Mouse (Mus musculus): ENCODE measurements around the gene Hist1h2af. TPM values are rescaled to one million over a fixed set of nuclear protein-coding genes. Genes with fewer than 3 reads are reported as not detected.
"Not testable (repeated sequence)": the region's sequence is repeated elsewhere in the genome, so short reads cannot be mapped to it uniquely, and the experiment has no call there.

Hist1h2af gene
- polyA plus RNA-seq, 1 experiment from 2014 or later, result 9.2 TPM

DNA sequence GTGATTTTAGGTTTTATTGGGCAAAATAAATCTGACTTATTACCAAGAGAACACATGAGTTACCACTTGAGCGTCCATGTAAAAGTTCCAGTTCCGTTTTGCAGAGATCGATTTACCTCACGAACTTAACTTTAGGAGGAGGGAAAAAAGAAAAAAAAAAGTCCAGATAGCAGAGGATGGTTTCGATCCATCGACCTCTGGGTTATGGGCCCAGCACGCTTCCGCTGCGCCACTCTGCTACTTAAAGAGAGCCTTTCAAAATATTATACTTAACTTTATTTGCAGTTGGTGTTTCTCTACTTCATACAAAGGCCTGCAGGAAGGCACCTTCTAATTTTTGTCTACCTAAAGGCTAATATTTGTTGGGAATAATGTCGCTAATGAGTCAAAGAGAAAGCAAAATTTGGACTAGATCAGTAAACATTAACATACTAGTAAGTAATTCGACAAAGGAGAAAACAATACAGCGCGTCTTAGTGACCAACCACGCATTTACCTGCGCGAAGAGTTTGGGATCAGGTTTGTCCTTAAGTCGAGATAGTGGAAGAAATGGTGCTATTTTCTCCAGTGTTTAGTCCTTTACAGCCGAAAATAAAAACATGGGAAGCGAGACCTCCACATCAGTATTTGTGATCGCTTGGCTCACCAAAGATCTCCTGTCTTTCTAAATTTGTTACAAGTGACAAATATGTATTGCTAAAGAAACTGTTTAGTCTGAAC, 3.4 kb upstream of the Hist1h2af start:
- under 1% methylated on average over 20 of the region's 20 CpGs for WGBS
- H3K36me3 ChIP-seq (ENCODE audit: control insufficient read depth, insufficient read depth), result no peaks in the 10 kb centered on the region
- ATAC-seq (replicated peaks; ENCODE audit: extremely low read depth, insufficient read depth, low FRiP score), result no peak

DNA sequence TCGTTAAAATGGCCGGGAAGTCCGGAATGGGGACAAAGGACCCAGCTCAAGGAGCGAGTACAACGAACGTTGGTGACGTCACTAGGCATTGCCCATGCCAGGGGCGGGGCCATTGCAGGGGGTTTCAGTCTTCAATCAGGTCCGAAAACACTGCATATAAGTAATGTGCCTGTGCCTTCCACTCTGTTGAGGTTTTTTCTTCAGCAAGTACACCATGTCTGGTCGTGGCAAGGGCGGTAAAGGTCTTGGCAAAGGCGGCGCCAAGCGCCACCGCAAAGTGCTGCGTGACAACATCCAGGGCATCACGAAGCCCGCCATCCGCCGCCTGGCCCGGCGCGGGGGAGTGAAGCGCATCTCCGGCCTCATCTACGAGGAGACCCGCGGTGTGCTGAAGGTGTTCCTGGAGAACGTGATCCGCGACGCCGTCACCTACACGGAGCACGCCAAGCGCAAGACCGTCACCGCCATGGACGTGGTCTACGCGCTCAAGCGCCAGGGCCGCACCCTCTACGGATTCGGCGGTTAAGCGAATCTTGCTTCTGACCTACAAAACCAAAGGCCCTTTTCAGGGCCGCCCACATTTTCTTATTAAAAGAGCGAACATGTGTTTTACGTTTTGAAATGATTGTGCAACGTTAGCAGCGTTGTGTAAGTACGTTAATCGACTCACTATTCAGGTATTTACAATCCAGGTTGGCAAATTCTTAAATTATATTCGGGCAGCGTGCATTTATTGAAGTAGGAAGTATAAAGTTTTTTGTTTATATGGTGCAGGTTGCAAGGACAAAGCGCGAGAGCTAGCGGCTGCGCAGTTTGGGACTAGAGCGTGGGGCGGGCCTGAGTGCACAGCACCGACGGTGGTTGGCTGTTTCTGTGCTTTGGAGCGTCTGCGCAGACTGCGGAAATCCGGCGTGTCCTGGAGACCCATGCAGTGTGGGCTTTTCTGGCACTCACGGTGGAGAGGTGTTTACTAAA, 2.5 kb upstream of the Hist1h2af start, which contains the start of gene Hist1h4h:
TSS of gene Hist1h4h (plus strand) at position 150 of the 975 bp plus-strand sequence.
- peak; percentile 78 for ATAC-seq (replicated peaks; ENCODE audit: extremely low read depth, insufficient read depth, low FRiP score)

More for the DNA sequence above, 3.4 kb upstream of the Hist1h2af start:
- Histone ChIP-seq H3K4me2 (ENCODE audit: low read depth, low read length) (peak overlapping the region; percentile 75), H3K27me3 (ENCODE audit: control insufficient read depth, insufficient read depth, low read length) (no peaks in the 10 kb centered on the region), H3K4me1 (ENCODE audit: control insufficient read depth, insufficient read depth, low read length) (peaks cover 32% of the 10 kb centered on the region), H3K4me3 (ENCODE audit: low read length) (peak overlapping the region; percentile 77), H3K9me3 (replicated peaks; ENCODE audit: control insufficient read depth, low read length) (no peaks in the 10 kb centered on the region), H3K9ac (ENCODE audit: low read length) (peak overlapping the region; percentile 90), H3K27ac (ENCODE audit: low read length) (peak overlapping the region; percentile 99)

DNA sequence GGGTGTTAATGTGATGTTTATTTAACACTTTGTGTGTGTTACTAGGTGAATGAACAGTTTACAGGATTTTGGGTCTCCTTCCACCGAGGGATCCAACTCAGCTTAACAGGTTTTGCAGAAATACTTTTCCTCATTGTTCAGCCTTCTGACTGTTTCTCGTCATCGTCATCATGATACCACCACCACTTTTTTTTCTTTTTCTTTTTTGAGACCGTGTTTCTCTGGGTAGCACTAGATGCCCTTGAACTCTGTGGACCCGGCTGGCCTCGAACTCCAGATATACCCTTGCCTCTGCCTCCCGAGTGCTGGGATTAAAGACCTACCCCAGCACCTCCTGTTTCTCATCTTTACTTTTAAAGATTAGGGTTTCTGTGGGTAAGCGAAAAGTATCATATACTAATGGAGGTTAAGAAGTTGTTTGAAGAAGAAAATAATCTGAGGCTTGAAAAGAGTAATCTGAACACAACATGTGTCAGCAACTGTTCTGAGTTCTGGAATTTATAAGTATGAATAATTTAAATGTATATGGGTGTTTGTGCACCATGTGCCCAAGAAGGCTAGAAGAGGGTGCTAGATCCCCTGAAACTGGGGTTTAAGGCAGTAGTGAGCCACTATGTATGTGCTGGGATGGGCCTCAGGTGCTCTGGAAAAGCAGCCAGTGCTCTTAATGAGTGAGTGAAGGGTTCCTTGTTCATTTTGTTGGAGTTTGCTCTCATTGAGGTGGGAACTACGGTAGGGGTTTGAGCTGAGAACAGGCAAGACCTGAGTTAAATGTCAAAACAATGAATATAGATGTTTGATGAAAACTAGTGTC, 1.2 kb upstream of the Hist1h2af start:
- Histone ChIP-seq H3K27me3 (ENCODE audit: control insufficient read depth, insufficient read depth, low read length) (no peaks in the 10 kb centered on the region), H3K27ac (ENCODE audit: low read length) (peak overlapping the region; percentile 99), H3K4me3 (ENCODE audit: low read length) (peak overlapping the region; percentile 77), H3K9ac (ENCODE audit: low read length) (peak overlapping the region; percentile 90), H3K36me3 (ENCODE audit: control insufficient read depth, insufficient read depth) (no peaks in the 10 kb centered on the region), H3K9me3 (replicated peaks; ENCODE audit: control insufficient read depth, low read length) (no peaks in the 10 kb centered on the region), H3K4me2 (ENCODE audit: low read depth, low read length) (peak overlapping the region; percentile 75), H3K4me1 (ENCODE audit: control insufficient read depth, insufficient read depth, low read length) (peaks cover 37% of the 10 kb centered on the region)
- no peak for ATAC-seq (replicated peaks; ENCODE audit: extremely low read depth, insufficient read depth, low FRiP score)
- 21% methylated on average over 9 of the region's 9 CpGs for WGBS

More for the DNA sequence above, 2.5 kb upstream of the Hist1h2af start, which contains the start of gene Hist1h4h:
- Histone ChIP-seq H3K27ac (ENCODE audit: low read length) (peak within 1 kb of the TSS; percentile 99), H3K9me3 (replicated peaks; ENCODE audit: control insufficient read depth, low read length) (no peaks in the 10 kb centered on the region), H3K4me1 (ENCODE audit: control insufficient read depth, insufficient read depth, low read length) (peaks cover 29% of the 10 kb centered on the region), H3K36me3 (ENCODE audit: control insufficient read depth, insufficient read depth) (no peaks in the 10 kb centered on the region), H3K9ac (ENCODE audit: low read length) (peak within 1 kb of the TSS; percentile 90), H3K27me3 (ENCODE audit: control insufficient read depth, insufficient read depth, low read length) (no peaks in the 10 kb centered on the region), H3K4me2 (ENCODE audit: low read depth, low read length) (peak within 1 kb of the TSS; percentile 75), H3K4me3 (ENCODE audit: low read length) (peak within 1 kb of the TSS; percentile 77)
- WGBS, result under 1% methylated on average over 55 of the region's 70 CpGs

GRCm38 (mm10) chr13:23534368-23535131, 844 bp downstream of the Hist1h2af start:
- H3K36me3 ChIP-seq (ENCODE audit: control insufficient read depth, insufficient read depth), result no peaks in the 10 kb centered on the region
- H3K4me2 ChIP-seq (ENCODE audit: low read depth, low read length), result peak overlapping the region; percentile 75
- H3K4me3 ChIP-seq (ENCODE audit: low read length), result peak overlapping the region; percentile 61
- H3K4me1 ChIP-seq (ENCODE audit: control insufficient read depth, insufficient read depth, low read length), result peaks cover 32% of the 10 kb centered on the region
- H3K9ac ChIP-seq (ENCODE audit: low read length), result peak overlapping the region; percentile 72
- H3K27ac ChIP-seq (ENCODE audit: low read length), result peak overlapping the region; percentile 92
- 0 out of 2 replicates have a peak, but pooled peaks have one; percentile 0 for ATAC-seq (replicated peaks; ENCODE audit: extremely low read depth, insufficient read depth, low FRiP score)
- under 1% methylated on average over 15 of the region's 15 CpGs for WGBS
- H3K9me3 ChIP-seq (replicated peaks; ENCODE audit: control insufficient read depth, low read length), result no peaks in the 10 kb centered on the region
- no peaks in the 10 kb centered on the region for H3K27me3 ChIP-seq (ENCODE audit: control insufficient read depth, insufficient read depth, low read length)

DNA sequence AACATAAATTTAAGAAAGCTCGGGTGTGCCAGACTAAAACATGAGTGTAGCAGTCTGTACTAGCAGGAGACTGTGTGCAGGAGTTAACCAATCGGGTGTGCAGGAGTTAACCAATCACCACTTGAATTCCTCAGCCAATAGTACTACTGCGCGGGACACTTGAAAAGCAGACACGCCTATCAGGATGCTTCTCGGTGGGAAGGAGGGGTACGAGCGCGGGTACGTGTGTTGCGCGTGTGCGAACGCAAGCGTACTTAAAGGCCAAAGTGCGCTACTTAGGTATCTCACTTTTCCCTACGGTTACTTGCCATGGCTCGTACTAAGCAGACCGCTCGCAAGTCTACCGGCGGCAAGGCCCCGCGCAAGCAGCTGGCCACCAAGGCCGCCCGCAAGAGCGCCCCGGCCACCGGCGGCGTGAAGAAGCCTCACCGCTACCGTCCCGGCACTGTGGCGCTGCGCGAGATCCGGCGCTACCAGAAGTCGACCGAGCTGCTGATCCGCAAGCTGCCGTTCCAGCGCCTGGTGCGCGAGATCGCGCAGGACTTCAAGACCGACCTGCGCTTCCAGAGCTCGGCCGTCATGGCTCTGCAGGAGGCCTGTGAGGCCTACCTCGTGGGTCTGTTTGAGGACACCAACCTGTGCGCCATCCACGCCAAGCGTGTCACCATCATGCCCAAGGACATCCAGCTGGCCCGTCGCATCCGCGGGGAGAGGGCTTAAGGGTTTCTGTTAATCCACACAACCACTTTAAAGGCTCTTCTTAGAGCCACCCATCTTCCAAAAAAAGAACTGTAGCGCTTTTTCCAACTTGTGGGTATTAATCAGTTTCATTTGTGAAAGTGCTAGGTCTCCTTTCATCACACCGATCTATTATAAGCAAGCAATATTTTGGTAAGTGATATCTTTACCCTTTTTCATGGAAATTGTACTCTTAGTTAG, 1.7 kb downstream of the Hist1h2af start, which contains the start of gene Hist1h3g:
TSS of gene Hist1h3g (plus strand) at position 286 of the 939 bp plus-strand sequence.
- Histone ChIP-seq H3K4me2 (ENCODE audit: low read depth, low read length) (peak within 1 kb of the TSS; percentile 75), H3K4me3 (ENCODE audit: low read length) (peak within 1 kb of the TSS; percentile 61), H3K9ac (ENCODE audit: low read length) (peak within 1 kb of the TSS; percentile 72), H3K27ac (ENCODE audit: low read length) (peak within 1 kb of the TSS; percentile 92), H3K4me1 (ENCODE audit: control insufficient read depth, insufficient read depth, low read length) (peaks cover 32% of the 10 kb centered on the region)
- WGBS, result under 1% methylated on average over 53 of the region's 62 CpGs
- not testable (repeated sequence) for H3K9me3 ChIP-seq (replicated peaks; ENCODE audit: control insufficient read depth, low read length); H3K36me3 ChIP-seq (ENCODE audit: control insufficient read depth, insufficient read depth); H3K27me3 ChIP-seq (ENCODE audit: control insufficient read depth, insufficient read depth, low read length)
- peak; percentile 83 for ATAC-seq (replicated peaks; ENCODE audit: extremely low read depth, insufficient read depth, low FRiP score)

DNA sequence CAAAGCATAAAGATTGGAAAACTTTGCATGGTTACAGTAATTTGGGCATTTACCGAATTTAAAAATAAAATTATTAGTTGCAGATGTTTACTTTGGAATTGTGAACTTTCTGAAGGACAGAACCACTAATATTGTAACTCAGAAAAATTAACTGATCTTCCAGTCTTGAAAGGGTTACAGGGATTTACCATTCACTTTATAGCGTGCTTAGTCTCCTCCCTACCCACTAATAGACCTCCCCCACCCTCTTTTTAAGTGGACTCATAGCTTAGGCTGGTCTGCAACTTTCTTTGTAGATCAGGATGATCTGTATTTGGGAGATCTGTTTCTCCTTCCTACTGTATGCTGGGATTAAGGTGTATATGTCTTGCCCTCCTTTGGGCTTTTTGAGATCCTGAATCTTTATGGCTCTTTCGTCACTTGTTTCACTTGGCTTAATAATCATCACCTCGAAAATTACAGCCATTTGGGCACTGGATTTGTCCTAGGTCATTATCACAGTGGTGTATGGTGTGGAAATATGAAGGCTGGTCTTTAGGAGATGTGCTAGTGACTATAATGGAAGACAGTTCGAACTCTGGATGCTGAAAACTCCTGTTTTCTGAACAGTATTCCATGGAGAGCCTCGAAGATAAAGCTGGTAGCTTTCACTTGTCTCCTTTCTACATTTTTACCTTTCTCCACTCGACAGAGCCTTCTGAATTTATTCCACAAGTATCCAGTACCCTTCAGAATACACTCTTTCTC, 2.5 kb downstream of the Hist1h2af start:
- WGBS, result 22% methylated on average over 7 of the region's 7 CpGs
- H3K9ac ChIP-seq (ENCODE audit: low read length), result peak overlapping the region; percentile 61

More for the DNA sequence above, 2.5 kb downstream of the Hist1h2af start:
- Histone ChIP-seq H3K4me1 (ENCODE audit: control insufficient read depth, insufficient read depth, low read length) (peaks cover 32% of the 10 kb centered on the region), H3K9me3 (replicated peaks; ENCODE audit: control insufficient read depth, low read length) (no peaks in the 10 kb centered on the region), H3K36me3 (ENCODE audit: control insufficient read depth, insufficient read depth) (no peaks in the 10 kb centered on the region), H3K27me3 (ENCODE audit: control insufficient read depth, insufficient read depth, low read length) (no peaks in the 10 kb centered on the region), H3K4me3 (ENCODE audit: low read length) (peak overlapping the region; percentile 48), H3K4me2 (ENCODE audit: low read depth, low read length) (peak overlapping the region; percentile 75), H3K27ac (ENCODE audit: low read length) (peak overlapping the region; percentile 42; the same call in 1 of the 2 replicates)
- no peak for ATAC-seq (replicated peaks; ENCODE audit: extremely low read depth, insufficient read depth, low FRiP score)
